Mouse (Mus musculus): ENCODE measurements around the gene E330021D16Rik.
A peak's percentile ranks its signal among the peaks of the same experiment; 100 is the strongest.
"Not testable (repeated sequence)": the region's sequence is repeated elsewhere in the genome, so short reads cannot be mapped to it uniquely, and the experiment has no call there.

E330021D16Rik gene

GRCm38 (mm10) chr6:136415133-136415775 lies at the start of gene E330021D16Rik:
Gene E330021D16Rik (minus strand): TSS chr6:136415569.
- DNase-seq (ENCODE audit: low spot score), result no peak

DNA sequence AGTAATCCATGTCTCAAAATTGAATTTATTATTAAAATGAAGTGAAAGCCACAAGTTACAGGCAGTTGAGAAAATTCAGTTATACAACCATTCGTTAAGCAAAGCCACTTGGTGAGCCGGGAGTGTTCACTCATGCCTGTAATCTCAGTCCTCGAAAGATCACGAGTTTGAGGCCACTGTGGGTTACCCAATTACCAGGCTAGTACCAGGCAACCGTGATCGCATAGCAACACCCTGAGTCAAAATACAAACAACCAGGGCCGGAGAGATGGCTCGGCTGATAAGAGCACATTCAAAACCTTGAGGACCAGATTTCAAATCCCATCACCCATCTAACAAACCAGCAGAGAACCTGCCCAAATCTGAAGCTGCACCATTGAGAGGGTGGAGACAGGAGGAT lies 49.7 kb upstream of the E330021D16Rik start:
- DNase-seq (ENCODE audit: low spot score), result no peak

GRCm38 (mm10) chr6:136464121-136464621 lies 48.8 kb upstream of the E330021D16Rik start:
- DNase-seq (ENCODE audit: low spot score), result no peak

GRCm38 (mm10) chr6:136463491-136463890 lies 48.1 kb upstream of the E330021D16Rik start:
- DNase-seq (ENCODE audit: low spot score), result no peak

DNA sequence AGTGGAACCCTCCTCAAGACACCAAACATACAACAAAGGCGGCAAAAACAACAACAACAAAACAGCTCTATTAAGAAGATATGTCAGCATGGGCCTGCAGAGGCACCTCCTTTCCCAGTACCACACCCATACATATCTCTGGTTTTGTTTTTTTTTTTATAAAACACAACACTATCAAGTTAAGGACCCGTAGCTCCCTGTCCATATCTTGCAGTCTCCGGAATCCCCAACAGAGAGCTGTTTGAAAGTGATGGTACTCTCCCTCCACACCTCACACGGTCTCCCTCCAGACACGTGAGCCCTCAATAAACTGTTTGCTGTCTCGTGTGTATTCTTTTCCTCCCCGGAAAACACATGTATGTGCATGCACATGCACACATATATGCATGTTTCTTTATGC lies 43.8 kb upstream of the E330021D16Rik start:
- no peak for DNase-seq (ENCODE audit: low spot score)

GRCm38 (mm10) chr6:136456302-136456701 lies 40.9 kb upstream of the E330021D16Rik start:
- no peak for DNase-seq (ENCODE audit: low spot score)

GRCm38 (mm10) chr6:136455696-136456095 lies 40.3 kb upstream of the E330021D16Rik start:
- DNase-seq (ENCODE audit: low spot score), result no peak

- peak; percentile 40 for DNase-seq (ENCODE audit: low spot score)
These were observed 37.3 kb upstream of the E330021D16Rik start for GRCm38 (mm10) chr6:136452623-136453022.

DNA sequence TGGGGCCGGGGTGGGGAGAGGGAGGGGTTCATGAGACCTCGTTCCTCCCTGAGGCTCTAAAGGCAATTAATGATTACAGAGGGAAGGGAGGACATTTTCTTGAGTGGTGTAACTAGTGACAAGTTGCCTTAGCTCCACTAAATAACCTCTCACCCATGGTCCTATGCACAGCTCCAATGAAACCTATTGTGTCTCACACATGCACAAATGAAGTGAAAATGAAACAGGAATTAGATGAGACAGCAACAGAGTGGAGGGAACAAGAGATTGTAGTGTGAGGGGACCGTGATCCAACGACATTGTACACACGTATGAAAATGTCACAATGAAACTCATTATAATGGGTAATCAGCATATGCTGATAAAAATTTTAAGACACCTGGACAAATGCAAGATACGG lies 35.5 kb upstream of the E330021D16Rik start:
- no peak for DNase-seq (ENCODE audit: low spot score)

- no peak for DNase-seq (ENCODE audit: low spot score)
These were observed 34.6 kb upstream of the E330021D16Rik start for GRCm38 (mm10) chr6:136449930-136450329.

DNA sequence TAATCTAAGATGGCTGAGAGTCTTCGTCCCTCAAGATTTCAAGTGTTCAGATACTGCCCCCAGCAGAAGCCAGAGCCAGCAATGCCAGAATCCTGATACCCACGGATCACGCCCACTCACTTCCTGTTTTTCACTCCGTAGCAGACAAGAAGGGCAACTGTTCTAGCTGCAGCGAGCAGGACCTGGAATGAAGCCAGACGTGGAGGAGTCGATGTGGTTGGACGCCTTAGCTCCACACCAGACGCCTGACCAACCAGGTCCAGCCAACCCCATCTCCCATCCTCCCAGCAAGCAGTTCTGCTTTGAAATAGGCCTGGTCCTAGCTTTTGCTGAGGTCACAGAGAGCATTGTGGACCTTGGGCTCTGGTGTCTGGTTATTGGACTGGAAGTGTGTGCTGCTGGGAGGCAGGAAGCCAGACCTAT lies 33.9 kb upstream of the E330021D16Rik start:
- DNase-seq (ENCODE audit: low spot score), result peak; percentile 76

DNA sequence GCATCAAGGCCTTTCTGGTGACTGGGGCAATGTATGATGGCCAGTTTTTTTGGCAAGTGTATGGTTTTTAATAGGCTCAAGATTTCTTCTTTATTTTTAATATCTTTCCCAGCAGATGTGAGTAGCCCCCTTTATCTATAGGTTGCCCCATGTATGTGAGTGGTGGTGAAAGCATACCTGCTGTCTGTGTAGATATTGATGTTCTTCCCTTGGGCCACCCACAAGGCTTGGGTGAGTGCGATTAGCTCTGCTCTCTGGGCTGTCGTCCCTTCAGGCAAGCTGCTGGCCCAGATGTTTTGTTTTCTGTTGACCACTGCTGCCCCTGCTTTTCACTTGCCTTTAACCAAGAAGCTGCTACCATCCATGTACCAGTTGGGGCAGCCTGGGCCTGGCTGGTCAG lies 23.8 kb upstream of the E330021D16Rik start:
- not testable (repeated sequence) for DNase-seq (ENCODE audit: low spot score)

DNA sequence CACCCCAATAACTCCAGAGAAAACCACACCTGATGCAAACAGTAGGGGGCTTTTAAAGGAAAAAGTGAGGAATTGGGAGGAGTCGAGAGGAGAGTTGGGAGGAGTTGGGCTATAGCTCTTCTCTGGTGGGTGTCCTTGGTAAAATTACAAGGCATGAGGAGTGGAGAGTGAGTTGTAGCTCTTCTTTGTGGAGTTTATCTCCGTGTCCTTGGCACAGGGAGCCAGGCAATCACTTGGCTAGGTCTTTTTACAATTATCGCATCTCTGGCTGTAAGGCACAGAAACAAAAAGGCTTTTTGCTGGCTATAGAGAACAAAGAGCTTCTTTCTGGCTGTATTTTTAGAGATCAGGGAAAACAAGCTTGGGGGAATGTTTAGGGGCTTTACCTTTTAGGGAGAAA lies 20.8 kb upstream of the E330021D16Rik start:
- DNase-seq (ENCODE audit: low spot score), result peak; percentile 61

DNA sequence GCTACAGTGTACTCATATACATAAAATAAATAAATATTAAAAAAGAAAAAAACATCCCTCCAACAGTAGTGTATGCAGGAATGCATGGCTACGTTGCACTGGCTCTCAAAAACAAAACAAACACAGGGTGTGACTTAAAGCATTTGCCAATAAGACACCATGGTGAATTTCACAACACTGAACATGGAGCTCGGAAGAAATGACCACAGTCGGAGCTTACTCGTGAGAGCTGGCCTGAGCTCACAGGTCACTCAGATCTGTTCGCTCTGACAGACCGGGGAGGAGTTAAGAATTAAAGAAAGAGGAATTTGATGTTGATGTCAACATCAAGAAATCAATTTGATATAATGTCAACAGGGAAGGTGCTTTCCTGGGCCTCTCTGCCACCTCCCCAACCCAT lies 18.2 kb upstream of the E330021D16Rik start:
- no peak for DNase-seq (ENCODE audit: low spot score)

DNA sequence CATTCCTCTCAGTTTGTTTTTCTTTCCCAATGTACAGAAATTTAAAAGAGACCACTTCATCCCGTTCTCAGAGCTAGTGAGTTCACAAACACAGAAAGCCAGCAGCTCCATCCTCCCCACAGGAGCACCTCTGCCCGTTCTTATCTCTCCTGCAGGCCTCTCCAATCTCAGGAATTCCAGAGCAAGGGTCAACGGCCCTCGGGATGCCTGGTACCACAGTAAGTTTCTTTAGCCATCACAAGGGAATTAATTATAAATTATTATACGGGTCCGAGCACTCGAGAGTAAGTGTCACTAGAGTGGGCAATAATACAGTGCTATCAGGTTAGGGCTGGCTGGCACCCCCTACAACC lies 16.5 kb upstream of the E330021D16Rik start:
- no peak for DNase-seq (ENCODE audit: low spot score)

- DNase-seq (ENCODE audit: low spot score), result no peak
These were observed 16.0 kb upstream of the E330021D16Rik start for GRCm38 (mm10) chr6:136431169-136431895.

- DNase-seq (ENCODE audit: low spot score), result no peak
These were observed 14.1 kb upstream of the E330021D16Rik start for GRCm38 (mm10) chr6:136429441-136429840.

- no peak for DNase-seq (ENCODE audit: low spot score)
These were observed 13.0 kb upstream of the E330021D16Rik start for GRCm38 (mm10) chr6:136428412-136428811.

GRCm38 (mm10) chr6:136427240-136427639 lies 11.9 kb upstream of the E330021D16Rik start:
- no peak for DNase-seq (ENCODE audit: low spot score)

DNA sequence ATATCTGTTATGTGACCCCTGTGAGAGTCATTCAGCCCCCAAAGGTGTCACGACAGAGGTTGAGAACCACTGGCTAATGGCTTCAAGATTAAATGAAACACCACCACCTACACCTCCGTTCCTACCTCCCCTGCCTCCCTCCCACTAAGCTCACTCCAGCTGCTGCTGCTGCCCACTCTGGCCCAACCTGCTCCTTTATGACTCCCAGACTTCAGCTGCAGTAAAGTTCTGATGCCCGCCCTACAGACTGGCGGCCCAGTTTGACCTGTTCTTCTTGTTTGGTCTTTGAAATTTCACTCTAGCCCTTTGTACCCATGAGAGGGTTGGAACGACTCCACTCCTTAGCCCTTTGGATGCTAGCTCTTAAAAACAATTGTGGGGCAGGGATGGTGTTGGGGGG lies 10.6 kb upstream of the E330021D16Rik start:
- DNase-seq (ENCODE audit: low spot score), result no peak

DNA sequence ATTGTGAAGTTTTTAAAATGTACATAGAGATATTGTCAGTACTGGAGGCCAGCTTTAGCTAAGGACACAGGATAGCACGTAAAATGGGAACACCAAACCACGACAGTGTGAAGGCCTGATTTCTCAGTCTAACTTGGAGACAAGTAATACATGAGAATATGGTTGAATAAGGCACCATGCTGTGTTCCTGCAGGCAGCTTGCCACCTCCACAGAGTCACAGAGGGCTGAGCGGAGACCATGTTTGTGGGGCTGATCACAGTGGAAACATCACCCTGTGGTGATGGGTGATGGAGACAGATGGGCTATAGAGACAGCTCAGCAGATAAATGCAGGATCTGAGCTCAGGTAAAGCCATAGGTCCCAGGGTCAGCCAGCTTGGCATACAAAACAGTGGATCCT lies 8.8 kb upstream of the E330021D16Rik start:
- no peak for DNase-seq (ENCODE audit: low spot score)

- no peak for DNase-seq (ENCODE audit: low spot score)
These were observed 7.8 kb upstream of the E330021D16Rik start for GRCm38 (mm10) chr6:136423201-136423600.

DNA sequence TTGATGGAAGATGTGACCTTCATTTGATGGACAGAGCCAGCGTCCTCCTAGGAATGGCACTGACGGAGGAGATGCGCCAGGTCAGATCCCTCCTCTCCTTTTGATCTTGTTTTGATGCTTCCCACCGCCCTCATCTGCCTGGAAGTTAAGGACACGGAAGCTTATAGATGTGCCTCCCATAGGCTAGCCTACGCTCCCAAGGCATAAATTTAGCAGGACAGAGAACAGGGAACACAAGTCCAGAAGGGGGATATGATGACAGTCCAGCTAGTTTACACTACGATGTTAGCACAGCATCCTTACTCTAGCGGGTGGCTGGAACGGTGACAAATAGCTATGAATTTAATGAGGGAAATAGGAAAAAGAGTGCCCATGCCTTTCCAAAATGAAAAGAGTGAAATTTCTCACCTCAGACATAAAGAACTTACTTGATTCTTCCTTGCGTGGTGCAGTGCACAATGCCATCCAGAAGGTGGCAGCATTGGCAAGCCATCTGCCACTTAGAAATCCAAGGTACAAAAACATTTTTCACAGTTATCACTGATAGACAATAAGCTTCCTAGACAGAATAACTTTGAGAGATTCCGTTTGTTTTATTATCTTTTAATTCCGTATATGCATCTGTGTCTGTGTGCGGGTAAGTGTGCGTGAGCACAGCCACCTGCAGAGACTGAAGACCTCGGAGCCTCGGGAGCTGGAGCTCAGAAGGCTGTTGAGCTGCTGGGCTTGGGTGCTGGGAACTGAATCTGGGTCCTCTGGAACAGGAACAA lies 6.9 kb upstream of the E330021D16Rik start:
- DNase-seq (ENCODE audit: low spot score), result no peak
